Mouse (Mus musculus): ENCODE results near the gene Grm7. TPM values are rescaled to one million over a fixed set of nuclear protein-coding genes. Genes with fewer than 3 reads are reported as not detected.

The Grm7 gene
- polyA plus RNA-seq, 1 experiment = 0.27 TPM

- DNase-seq (ENCODE audit: low read depth) = no peak
These were observed 716.3 kb downstream of the Grm7 start for GRCm38 (mm10) chr6:111361681-111362080.

- no peak for DNase-seq (ENCODE audit: low read depth)
These were observed 722.7 kb downstream of the Grm7 start for GRCm38 (mm10) chr6:111368111-111368510.

GRCm38 (mm10) chr6:111368551-111368950 lies 723.2 kb downstream of the Grm7 start:
- DNase-seq (ENCODE audit: low read depth) = no peak

- no peak for DNase-seq (ENCODE audit: low read depth)
These were observed 723.6 kb downstream of the Grm7 start for GRCm38 (mm10) chr6:111369013-111369412.

- DNase-seq (ENCODE audit: low read depth) = no peak
These were observed 726.4 kb downstream of the Grm7 start for GRCm38 (mm10) chr6:111371581-111372349.

- DNase-seq (ENCODE audit: low read depth) = no peak
These were observed 727.4 kb downstream of the Grm7 start for GRCm38 (mm10) chr6:111372626-111373380.

- no peak for DNase-seq (ENCODE audit: low read depth)
These were observed 735.3 kb downstream of the Grm7 start for GRCm38 (mm10) chr6:111380710-111381109.

GRCm38 (mm10) chr6:111408750-111409149 lies 763.4 kb downstream of the Grm7 start:
- DNase-seq (ENCODE audit: low read depth) = no peak

GRCm38 (mm10) chr6:111424737-111425136 lies 779.4 kb downstream of the Grm7 start:
- DNase-seq (ENCODE audit: low read depth) = no peak

GRCm38 (mm10) chr6:111446228-111446627 lies 800.8 kb downstream of the Grm7 start:
- DNase-seq (ENCODE audit: low read depth) = no peak

- DNase-seq (ENCODE audit: low read depth) = no peak
These were observed 802.5 kb downstream of the Grm7 start for GRCm38 (mm10) chr6:111447851-111448250.

GRCm38 (mm10) chr6:111449054-111449783 lies 803.8 kb downstream of the Grm7 start:
- DNase-seq (ENCODE audit: low read depth) = no peak

GRCm38 (mm10) chr6:111481866-111482265 lies 836.5 kb downstream of the Grm7 start:
- no peak for DNase-seq (ENCODE audit: low read depth)

- no peak for DNase-seq (ENCODE audit: low read depth)
These were observed 840.7 kb downstream of the Grm7 start for GRCm38 (mm10) chr6:111486081-111486480.

- no peak for DNase-seq (ENCODE audit: low read depth)
These were observed 842.2 kb downstream of the Grm7 start for GRCm38 (mm10) chr6:111487556-111487955.

GRCm38 (mm10) chr6:111492166-111492565 lies 846.8 kb downstream of the Grm7 start:
- no peak for DNase-seq (ENCODE audit: low read depth)

- DNase-seq (ENCODE audit: low read depth) = no peak
These were observed 854.2 kb downstream of the Grm7 start for GRCm38 (mm10) chr6:111499542-111499941.

GRCm38 (mm10) chr6:111510768-111511459 lies 865.5 kb downstream of the Grm7 start:
- no peak for DNase-seq (ENCODE audit: low read depth)

GRCm38 (mm10) chr6:111512359-111512758 lies 867.0 kb downstream of the Grm7 start:
- DNase-seq (ENCODE audit: low read depth) = no peak

- DNase-seq (ENCODE audit: low read depth) = no peak
These were observed 875.8 kb downstream of the Grm7 start for GRCm38 (mm10) chr6:111521229-111521628.

GRCm38 (mm10) chr6:111522122-111522521 lies 876.7 kb downstream of the Grm7 start:
- no peak for DNase-seq (ENCODE audit: low read depth)

GRCm38 (mm10) chr6:111529985-111530384 lies 884.6 kb downstream of the Grm7 start:
- DNase-seq (ENCODE audit: low read depth) = no peak

Measured in gonadal fat pad, adult 2 months (tissue).